Mouse (Mus musculus): Measurements from ENCODE around the gene Alkbh3. TPM values are rescaled to one million over a fixed set of nuclear protein-coding genes. Genes with fewer than 3 reads are reported as not detected.

Gene Alkbh3
- polyA plus RNA-seq, 1 experiment, result 22.5 TPM

- no peak overlapping the region for H3K4me3 ChIP-seq (replicated peaks; ENCODE audit: control insufficient read depth, low read depth, low read length)
- no peak overlapping the region for H3K27ac ChIP-seq (ENCODE audit: control insufficient read depth, insufficient read depth, low read depth, low read length, poor library complexity)
- TF ChIP-seq POLR2A (IDR thresholded peaks at IDR 0.05; ENCODE audit: borderline replicate concordance, control insufficient read depth, low read depth, low read length) (no peak), CTCF (IDR thresholded peaks at IDR 0.05; ENCODE audit: control insufficient read depth, insufficient read depth, low read length) (no peak)
- 18% methylated on average over 6 of the region's 6 CpGs for WGBS
- H3K4me1 ChIP-seq (ENCODE audit: control insufficient read depth, insufficient read depth, low read length), result no peaks in the 10 kb centered on the region
Observed at GRCm38 (mm10) chr2:94024637-94025036, 14.0 kb upstream of the Alkbh3 start.

GRCm38 (mm10) chr2:94002331-94002730 is 8.3 kb downstream of the Alkbh3 start:
- H3K4me3 ChIP-seq (replicated peaks; ENCODE audit: control insufficient read depth, low read depth, low read length), result no peak overlapping the region
- H3K4me1 ChIP-seq (ENCODE audit: control insufficient read depth, insufficient read depth, low read length), result no peaks in the 10 kb centered on the region
- 5% methylated on average over 2 of the region's 2 CpGs for WGBS
- TF ChIP-seq CTCF (IDR thresholded peaks at IDR 0.05; ENCODE audit: control insufficient read depth, insufficient read depth, low read length) (peak; percentile 74), POLR2A (IDR thresholded peaks at IDR 0.05; ENCODE audit: borderline replicate concordance, control insufficient read depth, low read depth, low read length) (no peak)
- no peak overlapping the region for H3K27ac ChIP-seq (ENCODE audit: control insufficient read depth, insufficient read depth, low read depth, low read length, poor library complexity)

- no peak overlapping the region for H3K4me3 ChIP-seq (replicated peaks; ENCODE audit: control insufficient read depth, low read depth, low read length)
- no peaks in the 10 kb centered on the region for H3K4me1 ChIP-seq (ENCODE audit: control insufficient read depth, insufficient read depth, low read length)
- H3K27ac ChIP-seq (ENCODE audit: control insufficient read depth, insufficient read depth, low read depth, low read length, poor library complexity), result no peak overlapping the region
- TF ChIP-seq POLR2A (IDR thresholded peaks at IDR 0.05; ENCODE audit: borderline replicate concordance, control insufficient read depth, low read depth, low read length) (no peak), CTCF (IDR thresholded peaks at IDR 0.05; ENCODE audit: control insufficient read depth, insufficient read depth, low read length) (no peak)
- 84% methylated on average over 4 of the region's 4 CpGs for WGBS
Observed at GRCm38 (mm10) chr2:94001918-94002317, 8.7 kb downstream of the Alkbh3 start.

- no peak overlapping the region for H3K27ac ChIP-seq (ENCODE audit: control insufficient read depth, insufficient read depth, low read depth, low read length, poor library complexity)
- TF ChIP-seq CTCF (IDR thresholded peaks at IDR 0.05; ENCODE audit: control insufficient read depth, insufficient read depth, low read length) (no peak), POLR2A (IDR thresholded peaks at IDR 0.05; ENCODE audit: borderline replicate concordance, control insufficient read depth, low read depth, low read length) (no peak)
- H3K4me3 ChIP-seq (replicated peaks; ENCODE audit: control insufficient read depth, low read depth, low read length), result no peak overlapping the region
- WGBS, result 89% methylated on average over 6 of the region's 6 CpGs
- no peaks in the 10 kb centered on the region for H3K4me1 ChIP-seq (ENCODE audit: control insufficient read depth, insufficient read depth, low read length)
Observed at GRCm38 (mm10) chr2:94001411-94001810, 9.2 kb downstream of the Alkbh3 start.

- Histone ChIP-seq H3K4me1 (ENCODE audit: control insufficient read depth, insufficient read depth, low read length) (no peaks in the 10 kb centered on the region), H3K4me3 (replicated peaks; ENCODE audit: control insufficient read depth, low read depth, low read length) (no peak within 1 kb of the TSS), H3K27ac (ENCODE audit: control insufficient read depth, insufficient read depth, low read depth, low read length, poor library complexity) (no peak within 1 kb of the TSS)
- 87% methylated on average over 6 of the region's 6 CpGs for WGBS
- TF ChIP-seq CTCF (IDR thresholded peaks at IDR 0.05; ENCODE audit: control insufficient read depth, insufficient read depth, low read length) (no peak), POLR2A (IDR thresholded peaks at IDR 0.05; ENCODE audit: borderline replicate concordance, control insufficient read depth, low read depth, low read length) (no peak)
Observed at GRCm38 (mm10) chr2:93996254-93996653, 14.4 kb downstream of the Alkbh3 start, which contains the start of gene Gm27027. Gene Gm27027, minus strand, starts transcription at chr2:93996354.

- Histone ChIP-seq H3K4me1 (ENCODE audit: control insufficient read depth, insufficient read depth, low read length) (no peaks in the 10 kb centered on the region), H3K4me3 (replicated peaks; ENCODE audit: control insufficient read depth, low read depth, low read length) (no peak overlapping the region), H3K27ac (ENCODE audit: control insufficient read depth, insufficient read depth, low read depth, low read length, poor library complexity) (no peak overlapping the region)
- TF ChIP-seq POLR2A (IDR thresholded peaks at IDR 0.05; ENCODE audit: borderline replicate concordance, control insufficient read depth, low read depth, low read length) (no peak), CTCF (IDR thresholded peaks at IDR 0.05; ENCODE audit: control insufficient read depth, insufficient read depth, low read length) (no peak)
- WGBS, result 78% methylated on average over 3 of the region's 3 CpGs
Observed at GRCm38 (mm10) chr2:93992810-93993209, 17.8 kb downstream of the Alkbh3 start.

GRCm38 (mm10) chr2:93992259-93992658 is 18.3 kb downstream of the Alkbh3 start:
- no peak overlapping the region for H3K4me3 ChIP-seq (replicated peaks; ENCODE audit: control insufficient read depth, low read depth, low read length)
- H3K4me1 ChIP-seq (ENCODE audit: control insufficient read depth, insufficient read depth, low read length), result no peaks in the 10 kb centered on the region
- no peak overlapping the region for H3K27ac ChIP-seq (ENCODE audit: control insufficient read depth, insufficient read depth, low read depth, low read length, poor library complexity)
- no peak for TF ChIP-seq CTCF (IDR thresholded peaks at IDR 0.05; ENCODE audit: control insufficient read depth, insufficient read depth, low read length)
- TF ChIP-seq POLR2A (IDR thresholded peaks at IDR 0.05; ENCODE audit: borderline replicate concordance, control insufficient read depth, low read depth, low read length), result no peak
- 72% methylated on average over 5 of the region's 5 CpGs for WGBS

GRCm38 (mm10) chr2:93991336-93991735 is 19.3 kb downstream of the Alkbh3 start:
- Histone ChIP-seq H3K4me3 (replicated peaks; ENCODE audit: control insufficient read depth, low read depth, low read length) (no peak overlapping the region), H3K4me1 (ENCODE audit: control insufficient read depth, insufficient read depth, low read length) (no peaks in the 10 kb centered on the region), H3K27ac (ENCODE audit: control insufficient read depth, insufficient read depth, low read depth, low read length, poor library complexity) (no peak overlapping the region)
- TF ChIP-seq CTCF (IDR thresholded peaks at IDR 0.05; ENCODE audit: control insufficient read depth, insufficient read depth, low read length), result no peak
- TF ChIP-seq POLR2A (IDR thresholded peaks at IDR 0.05; ENCODE audit: borderline replicate concordance, control insufficient read depth, low read depth, low read length), result no peak
- 78% methylated on average over 3 of the region's 3 CpGs for WGBS

- H3K4me1 ChIP-seq (ENCODE audit: control insufficient read depth, insufficient read depth, low read length), result no peaks in the 10 kb centered on the region
- H3K4me3 ChIP-seq (replicated peaks; ENCODE audit: control insufficient read depth, low read depth, low read length), result no peak overlapping the region
- H3K27ac ChIP-seq (ENCODE audit: control insufficient read depth, insufficient read depth, low read depth, low read length, poor library complexity), result no peak overlapping the region
- 70% methylated on average over 2 of the region's 2 CpGs for WGBS
- TF ChIP-seq CTCF (IDR thresholded peaks at IDR 0.05; ENCODE audit: control insufficient read depth, insufficient read depth, low read length) (no peak), POLR2A (IDR thresholded peaks at IDR 0.05; ENCODE audit: borderline replicate concordance, control insufficient read depth, low read depth, low read length) (no peak)
Observed at GRCm38 (mm10) chr2:93988440-93988839, 22.2 kb downstream of the Alkbh3 start.

All from bone marrow, adult 2 months (tissue).